Mouse (Mus musculus) effector memory CD4-positive, alpha-beta T cell, adult 5 months (primary cell): ENCODE data around the gene Olfr1189. TPM values are rescaled to one million over a fixed set of nuclear protein-coding genes. Genes with fewer than 3 reads are reported as not detected.

Experiments
- polyA plus RNA-seq: library from polyadenylated mRNA; unstranded; fragments of 100-300 nt; shearing (Covaris generic); gene quantifications from one replicate; pipeline ENCODE4 v1.2.1, GENCODE M21; 2017

The Olfr1189 gene
- not detected for polyA plus RNA-seq

GRCm38 (mm10) chr2:88586154-88586553 is at the start of gene Olfr1189:
Gene Olfr1189 (plus strand): TSS chr2:88586454.

DNA sequence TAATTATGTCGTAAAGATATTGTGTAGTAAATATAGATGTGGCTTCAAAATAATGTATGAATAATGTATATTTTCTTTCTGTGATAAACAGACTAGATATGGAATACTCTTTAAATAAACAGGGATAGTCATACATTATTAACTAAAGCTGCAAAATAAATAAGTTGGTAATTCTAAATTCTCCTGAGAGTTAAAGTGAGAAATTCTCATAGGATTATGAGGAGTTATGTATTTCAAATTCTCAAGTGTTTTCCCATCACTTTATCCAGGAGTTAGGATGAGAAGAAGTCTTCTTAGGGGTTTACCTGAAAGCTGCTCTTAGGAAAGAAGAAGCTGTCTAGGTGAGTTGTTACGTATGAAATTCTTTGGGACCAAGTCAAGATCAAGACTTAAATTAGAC is 29.6 kb upstream of the Olfr1189 start, which contains the start of gene Olfr1188:
TSS of gene Olfr1188 (plus strand) at position 301 of the 400 bp plus-strand sequence.

GRCm38 (mm10) chr2:88640242-88640641 is 54.0 kb downstream of the Olfr1189 start, which contains the start of gene Olfr1191-ps1:
Gene Olfr1191-ps1 (plus strand): TSS chr2:88640542.

Other genes with a start within 250 kb of the Olfr1189 start
- gene Olfr1176, start 249.7 kb upstream of the Olfr1189 start, polyA plus RNA-seq: not detected
- not detected for gene Olfr1177-ps, start 240.0 kb upstream of the Olfr1189 start, polyA plus RNA-seq
- gene Olfr1178, start 199.4 kb upstream of the Olfr1189 start, polyA plus RNA-seq: not detected
- gene Olfr1179, start 180.0 kb upstream of the Olfr1189 start, polyA plus RNA-seq: not detected
- not detected for gene Olfr1180, start 167.3 kb upstream of the Olfr1189 start, polyA plus RNA-seq
- not detected for gene Olfr1181, start 160.3 kb upstream of the Olfr1189 start, polyA plus RNA-seq
- not detected for gene Gm13757, start 137.3 kb upstream of the Olfr1189 start, polyA plus RNA-seq
- gene Olfr1183, start 131.6 kb upstream of the Olfr1189 start, polyA plus RNA-seq: not detected
- 0.37 TPM for gene Olfr1184, start 102.9 kb upstream of the Olfr1189 start, polyA plus RNA-seq
- gene Olfr1185-ps1, start 93.1 kb upstream of the Olfr1189 start, polyA plus RNA-seq: not detected
- gene Olfr1186, start 67.9 kb upstream of the Olfr1189 start, polyA plus RNA-seq: not detected
- gene Olfr1188, start 29.5 kb upstream of the Olfr1189 start, polyA plus RNA-seq: not detected
- gene Olfr1191-ps1, start 54.1 kb downstream of the Olfr1189 start, polyA plus RNA-seq: not detected
- 0.12 TPM for gene Olfr1192-ps1, start 62.1 kb downstream of the Olfr1189 start, polyA plus RNA-seq
- not detected for gene Olfr1193, start 89.2 kb downstream of the Olfr1189 start, polyA plus RNA-seq
- not detected for gene Olfr1195, start 102.7 kb downstream of the Olfr1189 start, polyA plus RNA-seq
- not detected for gene Olfr1196, start 118.1 kb downstream of the Olfr1189 start, polyA plus RNA-seq
- gene Olfr1197, start 145.9 kb downstream of the Olfr1189 start, polyA plus RNA-seq: not detected
- gene Olfr1198, start 164.9 kb downstream of the Olfr1189 start, polyA plus RNA-seq: not detected
- not detected for gene Olfr1199, start 174.0 kb downstream of the Olfr1189 start, polyA plus RNA-seq
- not detected for gene Olfr1200, start 184.0 kb downstream of the Olfr1189 start, polyA plus RNA-seq
- gene Olfr1201, start 206.6 kb downstream of the Olfr1189 start, polyA plus RNA-seq: not detected
- gene Olfr1202, start 228.0 kb downstream of the Olfr1189 start, polyA plus RNA-seq: 0.19 TPM
- not detected for gene Olfr1205, start 243.3 kb downstream of the Olfr1189 start, polyA plus RNA-seq